Mouse (Mus musculus) kidney, postnatal 14 days (tissue): Measurements from ENCODE around the gene Gas7.
A peak's percentile ranks its signal among the peaks of the same experiment; 100 is the strongest.

Experiments used
- DNase-seq: peaks from one replicate; pipeline ENCODE4 v3.0.0; 2022; ENCODE audit warnings: mixed read lengths

Gas7 gene

DNA sequence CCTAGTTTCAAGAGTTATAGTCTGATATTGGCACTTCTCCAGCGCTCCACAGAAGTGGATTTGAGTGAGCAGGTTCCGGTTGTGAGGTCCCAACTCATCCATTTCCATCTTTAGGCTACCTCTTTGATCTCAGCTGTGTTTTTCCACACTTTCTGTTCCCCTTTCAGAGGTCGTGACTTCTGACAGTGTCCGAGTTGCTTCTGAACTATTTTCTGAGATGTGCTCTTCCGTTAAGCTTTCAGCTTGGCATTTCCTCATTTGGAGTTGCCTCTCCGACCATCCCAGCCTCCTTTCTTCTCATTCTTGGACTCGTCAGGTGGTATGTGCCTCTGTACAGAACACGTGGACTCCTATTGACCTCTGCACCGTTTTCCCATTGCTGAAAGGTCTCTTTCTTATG lies 123.9 kb downstream of the Gas7 start:
- peak; percentile 56 for DNase-seq

DNA sequence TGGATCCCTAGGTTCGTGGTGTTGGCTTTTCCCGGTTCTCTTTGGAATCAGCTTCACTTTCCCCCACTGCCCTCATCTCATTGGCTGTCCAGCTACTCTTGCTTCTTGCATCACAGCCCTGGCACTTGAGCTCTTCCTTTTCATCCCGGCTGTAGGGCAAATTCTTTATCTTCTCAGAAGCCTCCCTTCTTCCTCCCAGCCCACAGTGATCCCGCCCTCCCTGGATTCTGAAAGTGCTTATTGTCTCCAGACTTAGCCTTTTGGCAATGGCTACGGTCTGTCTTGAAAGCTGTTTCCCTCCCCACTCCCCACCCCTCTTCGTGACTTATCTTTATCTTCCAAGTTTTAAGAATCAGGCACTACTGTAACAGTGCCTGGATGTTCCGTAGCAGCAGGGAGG lies 126.3 kb downstream of the Gas7 start:
- peak; percentile 29 for DNase-seq

DNA sequence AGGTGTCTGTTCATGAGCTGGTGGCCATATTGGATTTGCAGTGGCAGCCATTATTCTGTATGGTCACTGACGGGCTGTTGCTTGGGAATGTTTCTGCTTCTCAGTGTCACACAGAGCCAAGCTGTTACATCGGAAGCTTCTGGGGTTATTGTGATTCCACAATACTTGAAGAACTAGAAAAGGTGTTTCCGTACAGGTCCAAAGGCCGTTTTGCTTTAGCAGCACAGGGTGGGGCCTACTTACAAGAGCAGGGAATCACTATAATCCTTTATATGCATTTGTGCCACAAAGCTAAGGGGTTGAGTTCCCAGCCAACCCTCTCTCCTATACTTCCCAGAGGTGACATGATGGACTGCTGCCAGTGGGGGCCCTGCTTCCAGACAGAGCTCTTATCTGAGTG lies 127.3 kb downstream of the Gas7 start:
- no peak for DNase-seq

DNA sequence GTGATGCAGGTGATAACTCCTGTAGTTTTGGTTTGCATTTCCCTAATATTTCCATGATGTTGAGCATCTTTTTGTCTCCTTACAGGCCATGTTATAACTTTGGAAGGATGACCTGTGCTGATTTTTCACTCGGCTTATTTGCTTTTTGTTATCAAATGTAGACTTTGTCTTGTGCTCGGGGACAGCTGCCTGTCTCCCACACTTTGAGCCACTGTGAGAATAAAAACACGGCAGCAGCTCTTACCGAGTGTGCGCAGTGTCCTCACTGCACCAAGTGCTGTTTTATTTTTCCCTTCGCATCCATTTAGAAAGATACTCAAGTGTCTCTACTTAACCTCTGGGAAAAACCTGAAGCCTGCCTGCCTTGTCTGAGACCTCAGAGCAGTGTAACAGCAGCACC lies 129.8 kb downstream of the Gas7 start:
- no peak for DNase-seq

DNA sequence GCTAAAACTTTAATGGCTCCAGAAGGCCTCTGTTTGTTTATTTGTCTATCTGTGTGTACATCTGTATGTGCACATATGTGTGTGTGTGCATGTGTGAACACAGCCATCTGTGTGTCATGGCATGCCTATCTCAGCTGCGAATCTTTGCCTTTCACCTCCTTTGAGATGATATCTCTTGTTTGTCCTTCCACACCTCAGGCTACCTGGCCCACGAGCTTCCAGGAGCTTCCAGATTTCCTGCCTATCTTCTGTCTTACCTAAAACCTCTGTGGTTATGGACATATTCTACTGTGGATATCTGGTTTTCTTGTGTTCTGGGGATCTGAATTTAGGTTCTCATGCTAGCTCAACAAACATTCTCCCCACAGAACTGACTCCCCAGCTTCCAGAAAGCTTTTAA lies 130.4 kb downstream of the Gas7 start:
- no peak for DNase-seq

DNA sequence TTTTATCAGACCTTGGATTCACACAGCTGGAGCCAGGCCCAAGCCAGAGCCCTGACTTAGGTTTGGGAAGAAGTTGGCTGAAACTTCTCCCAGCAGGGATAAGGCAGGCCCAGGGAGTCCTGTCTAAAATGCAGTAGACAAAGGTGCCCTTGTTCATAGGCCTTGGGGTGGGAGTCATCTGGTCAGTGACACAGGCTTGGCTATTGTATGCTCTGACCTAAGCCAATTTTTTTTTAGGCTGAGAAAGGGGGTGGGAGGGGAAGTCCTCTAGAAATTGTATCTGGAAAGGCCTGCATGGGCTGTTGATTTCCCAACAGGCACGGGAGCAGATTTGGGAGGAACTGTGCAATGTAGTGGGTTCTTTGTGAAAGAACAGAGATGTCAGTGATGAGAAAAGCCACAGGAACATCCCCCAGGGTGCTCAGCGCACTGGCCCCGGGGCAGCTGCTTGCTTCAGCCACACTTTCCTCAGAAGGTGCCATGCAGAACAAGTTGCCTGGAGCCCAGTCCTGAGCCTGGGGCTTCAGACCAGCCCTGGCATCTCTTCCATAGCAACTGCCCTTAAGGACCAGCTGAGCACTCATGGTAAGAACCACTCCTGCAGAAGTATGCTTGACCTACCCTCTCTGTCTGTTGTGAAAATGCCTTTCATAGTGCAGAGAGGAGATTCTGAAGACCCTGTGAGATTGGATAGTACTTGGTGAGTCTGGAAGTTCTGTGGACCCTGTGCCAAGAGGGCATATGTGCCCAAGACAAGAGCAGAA lies 131.2 kb downstream of the Gas7 start:
- no peak for DNase-seq

DNA sequence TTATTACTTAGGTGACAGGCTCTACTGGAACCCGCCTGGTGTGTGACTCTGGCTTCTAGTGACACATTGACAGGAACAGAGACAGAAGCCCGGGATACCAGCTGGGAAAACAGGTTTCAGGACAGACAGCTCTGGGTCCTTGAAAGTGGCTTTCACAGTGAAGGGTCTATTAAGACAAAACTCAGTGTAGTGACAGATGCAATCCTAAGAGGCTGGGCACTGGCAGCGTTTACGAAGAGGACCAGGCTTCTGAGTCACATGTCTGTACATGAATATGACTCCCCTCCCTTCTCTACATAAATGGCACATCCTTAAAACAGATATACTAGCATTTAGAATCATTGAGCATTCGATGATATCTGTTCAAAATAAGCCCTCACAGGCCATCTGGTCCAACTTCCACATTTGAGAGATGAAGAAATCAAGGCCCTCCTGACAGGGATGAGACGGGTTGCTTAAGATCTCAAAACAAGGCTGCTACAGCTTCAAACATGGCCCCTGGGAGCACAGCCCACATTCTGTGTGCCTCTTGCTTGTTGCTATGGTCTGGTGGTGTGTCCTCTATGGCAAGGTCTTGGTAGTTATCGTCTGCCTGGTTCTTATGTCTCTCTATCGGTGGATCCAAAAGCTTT lies 133.1 kb downstream of the Gas7 start:
- no peak for DNase-seq

DNA sequence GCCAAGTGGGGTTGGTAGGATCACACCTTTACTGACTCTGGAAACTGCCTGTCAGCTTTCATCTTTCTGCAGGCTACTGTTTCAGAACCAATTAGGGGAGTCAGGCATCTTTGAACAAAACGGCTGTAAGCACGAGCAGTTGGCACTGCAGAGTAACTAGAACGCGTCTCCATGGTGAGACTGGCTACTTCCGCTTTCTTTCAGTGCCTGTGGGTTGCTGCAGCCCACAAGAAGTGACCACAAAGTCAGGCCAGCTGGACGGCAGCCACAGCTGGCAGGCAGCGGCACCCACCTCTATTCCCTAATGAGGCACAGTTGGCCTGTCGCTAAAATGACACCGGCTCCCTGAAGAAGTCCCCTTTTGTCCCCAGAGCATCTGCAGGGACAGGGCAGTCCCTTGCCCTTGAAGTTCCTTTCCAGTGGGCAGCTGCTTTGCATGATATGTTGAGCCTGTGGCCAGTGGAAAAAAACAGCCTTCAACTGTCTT lies 133.6 kb downstream of the Gas7 start:
- DNase-seq = peak; percentile 58

DNA sequence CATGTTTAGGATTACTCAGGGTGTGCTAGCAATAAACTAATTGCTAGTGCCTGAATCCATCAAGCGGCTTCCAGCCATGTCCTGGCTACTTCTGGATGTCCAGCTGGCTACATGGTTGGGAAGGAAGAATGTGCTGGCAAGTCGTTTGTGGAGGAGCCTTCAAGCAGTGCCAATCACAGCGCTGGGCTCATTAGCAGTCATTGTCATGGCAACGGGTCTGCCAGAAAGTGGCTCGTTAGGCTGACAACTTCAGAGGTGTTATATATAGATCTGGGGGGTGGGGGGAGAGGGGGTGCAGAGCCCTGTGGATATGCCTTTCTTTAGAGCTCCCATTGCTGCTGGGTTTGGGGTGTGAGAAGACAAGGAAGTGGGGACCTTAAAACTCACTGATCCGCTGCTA lies 141.0 kb downstream of the Gas7 start:
- no peak for DNase-seq

DNA sequence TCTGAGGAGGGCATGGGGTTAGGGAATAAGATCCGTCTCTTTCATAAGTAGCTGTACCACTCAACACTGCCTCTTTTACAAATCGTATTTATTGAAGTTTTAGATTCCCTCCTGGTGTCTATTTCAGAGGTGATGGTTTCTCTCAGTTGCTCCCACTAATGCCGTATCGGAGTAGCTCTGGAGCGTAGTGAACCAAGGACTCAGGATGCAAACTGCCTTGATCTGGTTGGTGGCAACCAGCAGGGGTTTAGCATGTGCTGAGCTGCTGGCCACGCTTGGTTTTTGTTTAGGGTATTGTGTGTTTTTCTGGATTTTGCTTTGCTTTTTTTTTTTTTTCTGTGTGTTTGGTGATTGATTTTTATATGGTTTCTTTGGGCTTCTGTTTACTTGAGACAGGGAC lies 141.6 kb downstream of the Gas7 start:
- DNase-seq = no peak

DNA sequence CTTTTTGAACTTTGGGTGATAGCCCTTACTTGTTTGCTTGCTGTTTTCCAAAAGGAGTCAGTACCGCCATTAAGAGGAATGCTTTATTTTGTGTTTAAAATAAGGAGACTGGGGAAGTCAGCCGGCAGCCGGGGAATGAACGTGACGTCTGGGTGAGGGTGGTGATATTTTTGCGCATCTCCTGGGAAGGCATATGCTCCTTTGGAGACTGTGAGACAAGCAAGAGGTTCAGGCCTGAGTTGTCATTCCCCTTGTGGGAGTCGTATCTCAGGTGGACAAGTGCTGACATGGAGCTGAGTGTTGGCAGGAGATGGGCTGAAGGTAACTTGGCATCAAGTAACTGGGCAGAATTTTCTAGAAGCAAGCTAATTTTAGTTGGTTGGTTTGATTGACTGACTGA lies 142.2 kb downstream of the Gas7 start:
- DNase-seq = no peak

DNA sequence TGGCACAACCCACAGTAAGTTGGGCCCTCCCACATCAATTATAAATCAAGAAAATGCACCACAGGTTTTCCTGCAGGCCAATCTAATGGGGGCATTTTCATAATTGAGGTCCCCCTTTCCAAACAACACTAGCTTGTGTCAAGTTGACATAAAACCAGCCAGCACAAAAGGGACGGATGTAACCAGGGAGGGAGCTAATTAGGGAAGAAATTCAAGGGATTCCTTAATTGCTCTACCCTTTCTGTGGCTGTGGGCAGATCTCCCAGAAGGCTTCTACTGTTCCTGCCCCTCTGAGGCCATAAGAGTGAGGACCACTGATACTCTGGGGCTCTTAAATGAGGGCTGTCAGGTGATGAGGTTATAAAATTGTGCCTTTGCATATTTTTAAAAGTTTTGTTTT lies 143.9 kb downstream of the Gas7 start:
- no peak for DNase-seq

DNA sequence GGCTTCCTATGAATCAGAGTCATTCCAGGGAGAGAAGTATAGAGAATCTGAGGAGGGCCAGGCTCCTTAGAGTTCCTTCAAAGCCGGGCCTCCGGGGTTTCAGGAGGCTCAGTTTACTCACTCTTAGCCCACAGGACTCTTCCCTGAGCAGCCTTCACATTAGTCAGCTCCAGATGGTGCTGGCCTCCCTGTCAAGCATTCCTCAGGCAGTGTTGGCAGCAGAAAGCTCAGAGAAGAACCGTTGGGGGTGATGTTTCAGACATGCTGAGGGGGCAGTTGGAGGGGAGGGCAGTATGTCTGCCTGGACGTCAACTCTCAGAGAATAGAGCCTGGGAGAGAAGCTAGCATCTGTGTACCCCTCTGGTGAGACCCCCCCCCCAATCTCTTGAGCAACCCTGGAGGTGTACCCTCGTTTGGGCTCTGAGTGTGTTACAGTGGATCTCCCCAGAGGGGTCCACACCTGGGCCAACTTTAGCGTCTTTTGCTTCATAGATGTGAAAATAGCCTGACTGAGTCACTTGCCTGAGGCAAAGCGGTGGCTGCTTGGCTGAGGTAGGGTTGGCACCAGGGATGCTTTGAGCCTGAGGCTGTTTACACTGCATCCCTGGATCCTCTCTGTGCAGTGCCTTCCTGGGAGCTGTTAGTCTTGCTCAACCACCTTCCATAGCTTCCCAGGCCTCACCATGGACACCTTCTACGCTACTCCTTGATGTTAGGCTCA lies 145.6 kb downstream of the Gas7 start:
- no peak for DNase-seq

DNA sequence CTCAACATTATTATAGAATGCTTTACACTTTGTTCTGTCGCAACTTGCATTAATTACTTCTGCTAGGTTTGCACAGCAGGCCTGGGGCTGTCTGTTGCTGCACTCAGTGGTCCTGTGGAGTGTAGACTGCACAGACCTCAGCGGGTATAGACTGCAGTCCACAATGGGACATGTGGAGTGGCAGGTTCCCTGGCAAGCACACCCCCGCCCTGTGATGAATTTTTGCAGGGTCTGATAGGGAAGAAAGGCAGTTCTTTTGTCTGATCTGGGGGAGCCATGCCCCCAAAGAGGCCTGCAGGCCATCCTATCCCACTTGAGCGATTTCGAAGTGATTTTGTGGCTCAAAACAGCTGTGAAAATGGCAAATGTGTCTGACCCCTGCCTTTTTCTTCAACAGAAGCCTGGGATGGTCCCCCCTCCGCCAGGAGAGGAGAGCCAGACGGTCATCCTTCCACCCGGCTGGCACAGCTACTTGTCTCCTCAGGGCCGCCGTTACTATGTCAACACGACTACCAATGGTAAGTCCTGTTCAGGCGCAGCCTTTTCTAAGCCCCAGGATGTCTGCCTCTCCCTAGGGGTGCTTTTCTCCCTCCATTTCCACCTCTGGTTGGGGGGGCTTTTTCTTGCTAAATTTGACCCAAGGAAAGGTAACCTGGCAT lies 147.6 kb downstream of the Gas7 start:
- DNase-seq = no peak

DNA sequence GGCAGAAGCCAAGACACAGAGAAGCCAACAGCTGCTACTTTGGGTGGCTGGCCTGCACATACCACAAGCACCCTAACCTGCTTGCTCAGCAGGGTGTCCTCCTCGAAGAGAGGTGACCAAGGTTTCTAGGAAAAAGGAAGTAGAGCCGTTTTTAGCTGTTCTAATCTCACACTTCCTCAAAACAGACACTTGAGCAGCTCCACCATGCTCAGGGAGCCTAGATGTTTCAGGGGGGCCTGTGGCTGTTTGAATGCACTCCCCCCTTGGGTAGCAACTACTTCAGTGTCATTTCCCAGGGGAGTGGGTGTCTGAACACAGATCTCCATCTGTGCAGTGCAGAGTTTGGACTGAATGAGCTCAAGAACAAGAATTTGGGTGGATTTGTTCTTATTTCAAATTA lies 149.2 kb downstream of the Gas7 start:
- DNase-seq = no peak

DNA sequence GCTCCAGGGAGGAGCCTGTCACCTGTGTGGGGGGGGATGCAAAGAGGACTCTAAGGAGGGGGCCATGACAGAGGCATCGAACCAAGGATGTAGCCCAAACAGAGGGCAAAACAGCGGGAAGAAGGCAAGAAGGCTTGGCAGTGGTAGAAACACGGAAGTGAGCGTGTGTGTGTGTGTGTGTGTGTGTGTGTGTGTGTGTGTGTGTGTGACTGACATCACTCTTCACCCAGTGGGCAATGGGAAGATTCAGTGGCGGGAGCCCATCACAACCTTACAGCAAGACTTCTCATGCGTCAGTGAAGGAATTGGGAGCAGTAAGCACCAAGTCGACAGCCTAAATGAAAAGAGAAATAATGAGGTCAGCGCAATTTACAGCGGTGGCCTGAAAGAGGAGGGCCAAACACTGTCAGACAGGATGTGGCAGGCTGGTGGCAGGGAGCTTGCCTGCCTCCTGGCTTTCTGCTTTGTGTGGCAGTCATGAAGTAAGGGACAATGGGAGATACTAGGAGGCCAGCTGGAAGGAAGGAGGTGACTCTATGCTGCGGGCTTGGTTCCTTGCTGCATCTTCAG lies 153.0 kb downstream of the Gas7 start:
- DNase-seq = no peak

DNA sequence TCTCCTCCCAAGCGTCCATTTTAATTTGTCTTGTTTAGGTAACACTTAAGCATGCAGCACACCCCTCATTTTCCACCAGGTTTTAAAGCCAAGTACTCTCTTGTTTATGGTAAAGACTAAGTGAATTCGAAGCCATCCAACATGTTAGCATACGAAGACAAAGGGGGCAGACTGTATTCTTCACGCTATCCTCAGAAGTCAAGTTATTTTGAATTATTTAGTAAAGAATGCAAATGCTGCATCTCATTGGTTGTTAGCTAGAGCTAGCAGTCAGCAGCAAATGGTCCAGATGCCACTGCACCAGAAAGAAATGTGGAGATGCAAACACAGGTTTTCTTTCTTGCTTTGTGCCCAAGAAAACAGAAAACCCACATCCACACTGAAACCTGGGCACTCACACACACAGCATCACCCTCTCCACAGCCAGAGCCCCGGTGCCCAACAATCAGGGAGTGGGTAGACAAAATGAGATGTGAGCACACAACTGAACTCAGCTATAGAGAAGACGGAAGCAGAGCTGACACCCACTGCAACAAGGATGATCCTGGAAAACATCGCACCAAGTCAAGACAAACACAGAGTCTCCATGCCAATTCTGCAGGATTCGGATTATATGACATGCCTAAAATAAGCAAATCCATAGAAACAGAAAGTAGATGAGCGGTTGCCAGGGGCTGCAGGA lies 157.1 kb downstream of the Gas7 start:
- DNase-seq = no peak

DNA sequence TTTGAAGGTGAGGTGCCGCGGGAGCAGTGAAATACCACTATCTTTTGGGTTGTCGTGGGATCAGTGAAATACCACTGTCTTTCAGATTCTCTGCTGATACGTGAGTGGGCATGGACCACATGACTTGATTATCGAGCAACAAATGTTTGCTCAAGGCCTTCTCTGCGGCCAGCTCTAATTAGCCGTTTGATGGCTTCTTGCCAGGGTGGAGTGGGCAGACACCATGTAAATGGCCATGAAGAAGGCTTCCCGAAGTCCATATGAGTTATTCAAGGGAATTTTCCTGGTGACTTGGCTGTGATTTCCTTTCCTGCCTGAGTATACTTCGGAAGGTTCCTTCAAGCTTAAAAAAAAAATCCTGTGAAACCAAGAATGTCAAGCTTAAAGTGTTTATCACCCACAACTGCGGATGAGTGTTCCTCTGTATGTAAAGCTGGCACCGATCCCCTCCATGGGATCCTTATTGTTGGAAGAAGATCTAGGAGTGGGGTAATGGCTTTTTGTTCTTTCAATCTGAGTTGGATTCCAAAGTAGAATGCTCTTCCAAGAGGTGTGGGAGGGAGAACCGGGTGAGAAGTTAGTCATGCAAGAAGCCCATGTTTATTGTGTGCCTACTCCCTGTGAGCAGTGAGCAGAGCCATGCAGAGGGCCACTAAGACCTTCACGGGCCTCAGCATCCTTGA lies 161.5 kb downstream of the Gas7 start:
- no peak for DNase-seq

DNA sequence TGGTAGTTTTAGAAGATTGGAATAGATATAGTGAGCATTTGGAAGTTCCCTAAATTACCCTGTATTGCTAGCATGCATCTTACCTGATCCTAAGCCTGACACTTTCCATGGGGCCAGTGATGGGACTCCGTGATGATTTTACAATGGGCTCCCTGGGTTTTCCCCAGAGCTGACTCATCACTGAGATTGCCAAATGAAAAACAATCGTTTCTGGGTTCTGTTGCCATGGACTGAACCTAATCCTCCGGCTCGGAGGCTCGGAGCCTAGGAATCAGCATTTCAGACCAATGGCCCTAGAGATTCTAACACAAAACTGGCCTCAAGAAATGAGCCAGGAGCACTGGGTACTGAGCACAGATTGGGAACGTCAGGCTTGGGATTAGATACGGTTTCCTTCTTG lies 167.1 kb downstream of the Gas7 start:
- DNase-seq = no peak

DNA sequence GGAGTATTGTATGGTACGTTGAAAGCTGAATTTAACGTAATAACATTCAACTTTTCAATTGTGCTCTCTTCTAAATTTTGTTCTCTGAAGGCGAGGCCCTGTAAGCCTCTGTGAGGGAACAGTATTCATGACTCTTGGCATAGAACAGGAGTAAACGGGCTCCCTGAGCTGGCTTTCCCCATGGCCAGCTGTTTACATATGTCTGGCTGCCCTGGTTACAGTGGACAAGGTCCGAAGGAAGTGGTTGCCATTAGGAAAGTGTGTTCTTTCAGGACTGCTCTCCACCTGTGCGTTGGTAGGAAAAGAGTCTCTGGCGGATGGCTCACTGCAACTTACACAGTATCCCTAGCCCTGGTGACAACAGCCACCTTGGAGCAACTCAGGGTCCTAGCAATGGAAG lies 171.9 kb downstream of the Gas7 start:
- DNase-seq = no peak

DNA sequence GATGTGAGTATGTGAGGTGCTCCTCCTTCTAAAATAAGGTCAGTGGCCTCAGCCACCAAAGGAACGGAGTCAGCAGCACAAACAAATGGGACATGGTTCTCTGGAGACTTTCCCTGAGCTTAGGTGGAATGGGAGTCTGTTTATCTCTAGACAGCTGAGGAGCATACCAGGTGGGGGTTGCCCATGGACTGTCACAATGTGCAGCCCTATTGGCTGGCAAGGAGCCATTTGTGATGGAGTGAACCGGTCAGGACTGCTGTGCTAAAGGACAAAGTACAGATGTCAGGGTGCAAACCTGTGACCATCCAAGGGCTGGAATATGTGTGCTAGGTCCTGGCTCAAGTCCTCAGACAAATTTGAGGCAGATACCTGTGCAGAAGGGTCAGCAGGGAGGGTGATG lies 173.3 kb downstream of the Gas7 start:
- DNase-seq = peak; percentile 42

DNA sequence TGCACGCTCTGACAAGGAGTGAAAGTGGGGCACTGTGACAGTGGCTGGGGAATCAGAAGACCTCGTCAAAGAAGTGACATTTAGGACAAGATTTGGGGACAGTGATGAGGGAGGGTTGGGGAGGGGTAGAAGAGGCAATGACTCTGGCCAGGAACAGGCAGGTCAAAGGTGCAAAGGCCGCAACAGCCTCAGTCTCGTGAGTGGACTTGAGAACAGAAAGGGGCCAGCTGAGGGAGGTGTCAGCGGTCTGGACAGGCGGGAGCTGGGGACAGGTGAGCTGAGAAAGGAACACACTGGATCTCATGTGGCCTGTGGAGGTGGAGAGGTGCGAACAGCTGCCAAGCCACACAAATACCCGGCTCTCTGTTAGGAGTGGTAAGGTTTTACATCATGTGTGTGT lies 177.7 kb downstream of the Gas7 start:
- no peak for DNase-seq
